10 mouse cellular contexts compared by ENCODE assay signal in genomic region chr8:46736260-46736659, GRCm38 (mm10). TPM values are rescaled to one million over a fixed set of nuclear protein-coding genes. Genes with fewer than 3 reads are reported as not detected.
DNase-seq lines count a peak whose midpoint lies in the region; ATAC-seq and TF ChIP-seq lines count a peak whose summit lies in the region.
"Had no signal": no experiment of that assay in that cellular context is flagged by ENCODE, and none has a peak within 500 bp of the region (broad histone marks: within the 10 kb centered on the region; RNA-seq: fewer than 3 reads in every experiment).

No protein-coding gene starts in this region.

- H3K27me3 ChIP-seq in hindbrain, postnatal 0 days (ENCODE audit: insufficient read depth, low read length) = no peaks in the 10 kb centered on the region
- H3K27me3 ChIP-seq in hindbrain, embryonic 11.5 days (ENCODE audit: control insufficient read depth, insufficient read depth, low read length) = no peaks in the 10 kb centered on the region
- H3K27me3 ChIP-seq in MEL (ENCODE audit: control insufficient read depth in 1 of 2, insufficient read depth in 2 of 2, low read length in 2 of 2) = no peaks in the 10 kb centered on the region
- H3K27me3 ChIP-seq in stomach, postnatal 0 days (ENCODE audit: control insufficient read depth, insufficient read depth, low read length) = no peaks in the 10 kb centered on the region
- H3K27me3 ChIP-seq: forebrain, embryonic 15.5 days; limb, embryonic 12.5 days had no signal

- H3K79me2 ChIP-seq in MEL (ENCODE audit: control insufficient read depth, insufficient read depth, low read length, poor library complexity) = peaks cover 25% of the 10 kb centered on the region

- H3K9ac ChIP-seq in hindbrain, postnatal 0 days (replicated peaks; ENCODE audit: low read length) = no peak overlapping the region
- no peak overlapping the region for H3K9ac ChIP-seq in hindbrain, embryonic 11.5 days (ENCODE audit: low read depth, low read length)
- no peak overlapping the region for H3K9ac ChIP-seq in MEL (ENCODE audit: control insufficient read depth, low read depth, low read length, poor library complexity, severe bottlenecking)
- no peak overlapping the region for H3K9ac ChIP-seq in stomach, postnatal 0 days (ENCODE audit: low read length)
- H3K9ac ChIP-seq: forebrain, embryonic 15.5 days; limb, embryonic 12.5 days had no signal

- WGBS in hindbrain, postnatal 0 days = 81% methylated on average over 3 of the region's 3 CpGs
- 81% methylated on average over 3 of the region's 3 CpGs for WGBS in hindbrain, embryonic 11.5 days
- 79% methylated on average over 3 of the region's 3 CpGs for WGBS in stomach, postnatal 0 days

- ATAC-seq in hindbrain, postnatal 0 days = no peak
- ATAC-seq in hindbrain, embryonic 11.5 days (ENCODE audit: low FRiP score) = no peak
- ATAC-seq in stomach, postnatal 0 days (ENCODE audit: low FRiP score, low TSS enrichment) = no peak
- ATAC-seq: forebrain, embryonic 15.5 days had no signal

- H3K4me1 ChIP-seq in hindbrain, postnatal 0 days (ENCODE audit: insufficient read depth, low read length) = no peaks in the 10 kb centered on the region
- H3K4me1 ChIP-seq in hindbrain, embryonic 11.5 days (replicated peaks; ENCODE audit: control insufficient read depth, insufficient read depth, low read length) = no peaks in the 10 kb centered on the region
- peaks cover 7 to 11% of the 10 kb centered on the region in 2 experiments; a peak in 3 of 4 replicates for H3K4me1 ChIP-seq in MEL (ENCODE audit: control insufficient read depth in 1 of 2, insufficient read depth in 2 of 2, low read length in 2 of 2)
- no peaks in the 10 kb centered on the region for H3K4me1 ChIP-seq in stomach, postnatal 0 days (replicated peaks; ENCODE audit: control insufficient read depth, insufficient read depth)

- no peak overlapping the region for H3K4me3 ChIP-seq in hindbrain, postnatal 0 days (ENCODE audit: low read length)
- H3K4me3 ChIP-seq in hindbrain, embryonic 11.5 days (ENCODE audit: low read depth, low read length) = no peak overlapping the region
- no peak overlapping the region for H3K4me3 ChIP-seq in MEL (ENCODE audit: control insufficient read depth in 1 of 2, insufficient read depth in 1 of 2, low read depth in 2 of 2, low read length in 2 of 2)
- H3K4me3 ChIP-seq in stomach, postnatal 0 days (ENCODE audit: low read depth, low read length) = no peak overlapping the region
- H3K4me3 ChIP-seq: forebrain, embryonic 15.5 days; limb, embryonic 12.5 days had no signal

- DNase-seq in hindbrain, postnatal 0 days (ENCODE audit: low spot score) = no peak
- DNase-seq in hindbrain, embryonic 11.5 days (ENCODE audit: low spot score) = no peak
- peak; percentile 41 for DNase-seq in thymus, postnatal 14 days
- DNase-seq in thymus, postnatal 36 days = no peak
- DNase-seq in MEL (ENCODE audit: low read depth, low spot score) = peak; percentile 58
- DNase-seq in stomach, postnatal 0 days (ENCODE audit: low spot score) = no peak
- DNase-seq in testis, postnatal 10 days (ENCODE audit: low spot score) = no peak
- DNase-seq: lung, postnatal 36 days had no signal

- TF ChIP-seq POLR2A in MEL (IDR thresholded peaks at IDR 0.05; ENCODE audit: control insufficient read depth in 1 of 2, insufficient read depth in 1 of 2, low read depth in 1 of 2, low read length in 2 of 2, poor library complexity in 1 of 2) = no peak

- TF ChIP-seq EP300 in MEL (IDR thresholded peaks at IDR 0.05; ENCODE audit: low read depth in 1 of 2, low read length in 2 of 2) = no peak
- no peak for TF ChIP-seq EP300 in stomach, postnatal 0 days (optimal IDR thresholded peaks at IDR 0.05)

- peaks cover 2% of the 10 kb centered on the region; the same call in 1 of the 2 replicates for H3K9me3 ChIP-seq in hindbrain, postnatal 0 days (ENCODE audit: low read length)
- H3K9me3 ChIP-seq in hindbrain, embryonic 11.5 days (ENCODE audit: control insufficient read depth, low read length) = no peaks in the 10 kb centered on the region
- no peaks in the 10 kb centered on the region for H3K9me3 ChIP-seq in MEL (replicated peaks; ENCODE audit: insufficient read depth, low read length)
- H3K9me3 ChIP-seq in stomach, postnatal 0 days (ENCODE audit: control insufficient read depth, low read length) = no peaks in the 10 kb centered on the region
- H3K9me3 ChIP-seq: forebrain, embryonic 15.5 days had no signal

- H3K27ac ChIP-seq in hindbrain, postnatal 0 days = no peak overlapping the region
- H3K27ac ChIP-seq in hindbrain, embryonic 11.5 days (ENCODE audit: low read depth, low read length) = no peak overlapping the region
- H3K27ac ChIP-seq in MEL (ENCODE audit: control insufficient read depth, low read depth, low read length) = no peak overlapping the region
- H3K27ac ChIP-seq in stomach, postnatal 0 days (replicated peaks) = no peak overlapping the region
- H3K27ac ChIP-seq: forebrain, embryonic 15.5 days; limb, embryonic 12.5 days had no signal

- TF ChIP-seq CTCF in hindbrain, postnatal 0 days (IDR thresholded peaks at IDR 0.05; ENCODE audit: low read depth) = peak; percentile 49
- TF ChIP-seq CTCF in MEL (IDR thresholded peaks at IDR 0.05 in 2 of 3, conservative IDR thresholded peaks at IDR 0.05 in 1 of 3; ENCODE audit: control insufficient read depth in 1 of 3, insufficient read depth in 1 of 3, low read depth in 2 of 3, low read length in 3 of 3, poor library complexity in 1 of 3, severe bottlenecking in 1 of 3) = peak; percentile 16 to 61 (median 54); a peak in 4 of 6 replicates
- TF ChIP-seq CTCF in stomach, postnatal 0 days (IDR thresholded peaks at IDR 0.05; ENCODE audit: low read depth) = peak; percentile 60

- no peaks in the 10 kb centered on the region for H3K36me3 ChIP-seq in hindbrain, postnatal 0 days (ENCODE audit: insufficient read depth, low read length)
- no peaks in the 10 kb centered on the region for H3K36me3 ChIP-seq in hindbrain, embryonic 11.5 days (ENCODE audit: control insufficient read depth, insufficient read depth, low read length)
- H3K36me3 ChIP-seq in MEL (ENCODE audit: control insufficient read depth in 1 of 2, insufficient read depth in 2 of 2, low read length in 2 of 2) = peaks cover 0 to 10% of the 10 kb centered on the region in 2 experiments; a peak in 2 of 4 replicates
- H3K36me3 ChIP-seq in stomach, postnatal 0 days (ENCODE audit: control insufficient read depth, insufficient read depth, low read length) = no peaks in the 10 kb centered on the region
- H3K36me3 ChIP-seq: forebrain, embryonic 15.5 days; limb, embryonic 12.5 days had no signal

- no peak overlapping the region for H3K4me2 ChIP-seq in hindbrain, postnatal 0 days (ENCODE audit: low read depth, low read length)
- H3K4me2 ChIP-seq in hindbrain, embryonic 11.5 days (replicated peaks; ENCODE audit: low read depth, low read length) = no peak overlapping the region
- no peak overlapping the region for H3K4me2 ChIP-seq in stomach, postnatal 0 days (replicated peaks; ENCODE audit: low read depth)
- H3K4me2 ChIP-seq: forebrain, embryonic 15.5 days; limb, embryonic 12.5 days had no signal

- peak; percentile 65 for TF ChIP-seq RAD21 in MEL (IDR thresholded peaks at IDR 0.05; ENCODE audit: low read depth, low read length)

TF ChIP-seq in MEL, 35 proteins besides CTCF, POLR2A, EP300 and RAD21:
- TF ChIP-seq ZC3H11A (IDR thresholded peaks at IDR 0.05; ENCODE audit: low read depth, low read length) = peak; percentile 45; the same call in 1 of the 2 replicates
- TF ChIP-seq MAZ (IDR thresholded peaks at IDR 0.05; ENCODE audit: low read depth, low read length) = no peak
- TF ChIP-seq SMC3 (IDR thresholded peaks at IDR 0.05; ENCODE audit: low read depth, low read length) = peak; percentile 67

RNA-seq across cellular contexts. Expression of gene Irf2, which starts 3.3 kb away (rescaled TPM):
- total RNA-seq in hindbrain, postnatal 0 days (2014; rRNA removed) = 3.8 and 4.7 TPM in 2 replicates
- polyA plus RNA-seq in hindbrain, postnatal 0 days (2015; fragmentation: Nextera tagmentation; extraction: Ambion mirVana) = 11.1 and 12.8 TPM in 2 replicates
- 11.1 and 14.3 TPM in 2 replicates for polyA plus RNA-seq in hindbrain, embryonic 11.5 days (2014; fragmentation: Nextera tagmentation; extraction: Ambion mirVana)
- 4.9 and 5.1 TPM in 2 replicates for total RNA-seq in MEL (2012; rRNA removed)
- polyA plus RNA-seq in MEL (2012; ENCODE audit: insufficient read depth in 1 of 2, insufficient read length in 2 of 2, low read depth in 1 of 2, low replicate concordance in 2 of 2, missing spikeins in 1 of 2) = 10 to 100 TPM in 1 of 2 experiments, not detected in 1; 19.4 TPM
- 23.3 and 27.0 TPM in 2 replicates for polyA plus RNA-seq in stomach, postnatal 0 days (2015; fragmentation: Nextera tagmentation; extraction: Ambion mirVana)

Comparison
In these comparisons a context has a peak if more than half of its experiments do, and no peak if none do; other contexts are left out.
1. DNase-seq: peak in thymus, postnatal 14 days (single experiment) and MEL (single experiment); none in hindbrain, postnatal 0 days (single experiment), hindbrain, embryonic 11.5 days (single experiment), thymus, postnatal 36 days (0 of 2), stomach, postnatal 0 days (single experiment) and testis, postnatal 10 days (single experiment).
2. Peak in every context shown above with its lines, with median percentiles within 50 percentile points of each other: CTCF ChIP-seq.